Mouse (Mus musculus) megakaryocyte-erythroid progenitor cell, adult 5-6 weeks (primary cell): Measurements from ENCODE around the gene Tbxas1. TPM values are rescaled to one million over a fixed set of nuclear protein-coding genes. Genes with fewer than 3 reads are reported as not detected.

Experiments
- ATAC-seq: replicated peaks from 2 replicates; pipeline ENCODE4 v1.8.0; 2016; ENCODE audit warnings: mild to moderate bottlenecking, inconsistent platforms; ENCODE audit not compliant: severe bottlenecking, poor library complexity, low FRiP score, low TSS enrichment
- total RNA-seq, 2 experiments: library from RNA; stranded (forward) in 1 of 2; stranded (reverse) in 1 of 2; fragments of 200-1000, 215-1000 nt in 1 of 2; fragments of >200 nt in 1 of 2; fragmentation: Nextera tagmentation in 1 of 2; gene quantifications; 2 replicates each; pipeline ENCODE4 v1.2.3; 2014 to 2017

The Tbxas1 gene
- total RNA-seq, 2 experiments from 2014 or later, result 1.6 to 2.5 TPM

DNA sequence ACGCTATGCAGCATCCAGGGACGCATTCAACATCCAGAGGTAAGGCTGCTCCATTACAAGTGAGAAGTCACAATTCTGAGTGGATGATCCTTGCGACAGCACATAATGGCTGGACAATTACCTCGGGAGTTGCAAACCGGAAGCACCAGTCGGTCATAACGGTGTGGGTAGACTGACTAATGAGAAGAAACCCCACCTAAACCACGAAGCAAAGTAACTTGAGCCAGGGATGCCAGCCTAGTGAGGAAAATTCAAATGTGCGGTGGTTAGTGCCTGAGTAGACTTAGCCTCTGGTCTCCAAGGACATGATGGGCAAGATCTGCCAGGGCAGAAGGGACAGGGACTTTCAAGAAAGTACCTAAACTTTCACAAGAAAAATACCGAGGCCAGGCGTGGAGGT is 142.7 kb downstream of the Tbxas1 start:
- no peak for ATAC-seq

DNA sequence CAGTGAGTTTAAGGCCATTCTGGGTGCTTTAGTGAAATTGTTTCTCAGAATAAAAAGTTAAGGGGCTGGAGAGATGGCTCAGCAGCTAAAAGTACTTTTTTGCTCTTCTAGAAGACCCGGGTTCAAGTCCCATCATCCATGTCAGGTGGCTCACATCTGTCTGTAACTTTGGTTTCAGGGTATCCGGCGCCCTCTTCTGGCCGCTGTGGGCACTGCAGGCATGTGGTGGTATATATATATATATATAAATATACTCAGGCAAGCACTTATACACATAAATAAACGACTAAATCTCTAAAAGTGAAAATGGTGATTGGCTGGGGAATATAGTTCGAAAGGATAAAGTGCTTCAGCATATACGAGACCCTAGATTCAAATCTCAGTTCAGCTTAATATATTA is 143.6 kb downstream of the Tbxas1 start:
- no peak for ATAC-seq

DNA sequence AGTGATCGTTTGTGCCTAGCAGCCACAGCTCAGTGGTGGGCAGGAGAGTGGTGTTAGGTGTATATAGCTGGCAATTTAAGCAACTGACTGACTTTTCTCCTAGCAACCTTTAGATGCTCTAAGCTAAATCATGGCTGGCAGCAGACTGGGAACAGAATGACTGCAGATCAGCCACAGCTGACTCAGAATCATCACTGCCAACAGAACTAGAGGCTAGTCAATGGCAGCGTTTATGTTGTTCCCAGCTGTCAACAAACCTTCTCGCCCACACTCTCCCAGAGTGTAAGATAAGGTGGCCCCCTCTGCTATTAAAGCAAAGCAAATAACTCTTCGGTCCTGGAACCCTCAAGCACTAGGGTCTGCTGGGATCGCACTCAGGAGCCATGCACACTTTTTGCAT is 144.0 kb downstream of the Tbxas1 start:
- no peak for ATAC-seq

DNA sequence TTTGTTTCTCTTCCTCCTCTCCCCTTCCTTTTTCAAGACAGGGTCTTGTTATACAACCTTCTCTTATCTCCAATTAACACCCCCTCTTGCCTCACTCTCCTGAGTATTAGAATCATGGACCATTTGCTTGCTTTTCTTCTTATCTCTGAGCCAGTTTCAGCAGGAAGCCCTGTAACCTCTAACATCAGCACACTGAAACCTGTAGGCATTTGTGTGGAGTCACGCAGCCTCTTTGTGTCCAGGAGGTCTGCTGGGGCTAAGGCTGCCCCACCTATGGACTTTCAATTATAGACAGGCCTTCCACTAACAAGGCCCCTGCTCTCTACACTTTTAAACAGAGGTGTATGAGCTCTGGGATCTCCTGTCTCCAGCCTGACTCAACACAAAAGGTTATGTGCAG is 146.7 kb downstream of the Tbxas1 start:
- ATAC-seq, result peak; percentile 44

DNA sequence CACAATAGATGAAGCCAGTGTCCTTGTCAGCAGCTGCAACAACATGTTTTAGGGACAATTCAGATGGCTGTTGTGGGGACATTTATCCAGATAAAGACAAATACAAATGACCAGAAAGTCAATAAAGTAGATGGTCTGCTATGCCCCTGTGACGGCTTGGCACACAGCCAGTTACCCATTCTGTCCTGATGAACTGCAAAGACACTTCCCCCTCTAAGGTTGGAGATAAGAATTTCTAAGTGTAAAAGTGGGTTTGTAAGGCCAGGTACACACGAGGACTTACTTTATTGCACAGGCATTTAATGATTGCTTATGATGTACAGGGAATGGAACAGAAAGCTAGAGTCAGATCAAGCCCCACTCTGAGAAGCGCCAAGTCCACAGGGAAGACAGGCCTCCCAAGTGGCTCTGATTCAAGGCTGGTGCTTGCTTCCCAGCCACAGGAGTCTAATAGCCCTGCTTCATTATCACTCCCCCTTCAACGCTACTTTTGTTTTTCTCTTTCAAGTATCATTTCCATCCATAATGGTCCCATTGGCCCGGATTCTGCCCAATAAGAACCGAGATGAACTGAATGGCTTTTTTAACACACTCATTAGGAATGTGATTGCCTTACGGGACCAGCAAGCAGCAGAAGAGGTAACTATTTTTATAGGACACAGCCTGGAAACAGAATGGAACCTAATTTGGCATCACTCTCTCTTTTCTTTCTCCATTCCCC is 147.4 kb downstream of the Tbxas1 start:
- no peak for ATAC-seq

DNA sequence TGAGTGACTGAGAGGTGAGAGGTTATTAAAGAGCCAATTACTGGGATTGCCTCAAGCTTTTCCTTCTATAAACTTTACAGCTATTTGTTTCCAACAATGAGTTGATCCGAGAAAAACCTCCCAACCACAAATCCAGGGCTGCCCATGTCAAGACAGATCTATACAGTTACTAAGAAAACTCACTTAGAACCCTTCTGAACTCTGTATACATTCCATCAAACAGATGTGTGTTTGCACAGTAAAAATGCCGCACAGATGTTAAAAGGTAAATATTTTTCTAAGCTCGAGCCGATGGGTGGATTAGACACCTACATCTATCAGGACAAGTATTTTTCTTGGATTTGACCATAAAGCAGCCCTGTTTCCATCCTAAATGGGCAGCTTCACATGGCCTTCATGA is 149.4 kb downstream of the Tbxas1 start:
- no peak for ATAC-seq

DNA sequence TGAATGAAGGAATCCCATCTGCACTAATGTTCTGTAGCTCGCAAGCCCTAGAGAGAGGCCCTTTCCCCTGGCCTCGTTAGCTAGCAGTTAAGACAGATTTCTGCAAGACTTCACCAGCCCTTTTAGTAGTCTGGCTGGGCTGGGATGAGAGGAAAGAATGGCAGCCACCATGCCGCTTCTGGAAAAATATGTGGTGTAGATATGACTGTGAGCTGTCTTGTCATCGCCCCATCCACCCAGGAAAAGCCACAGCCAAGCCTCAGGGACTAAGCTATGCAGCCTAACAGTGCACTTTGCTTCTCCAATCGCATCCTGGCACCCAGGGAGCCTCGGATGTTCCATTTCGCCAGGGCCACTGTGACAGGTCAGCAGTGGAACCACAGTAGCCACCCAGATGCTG is 149.8 kb downstream of the Tbxas1 start:
- ATAC-seq, result no peak

DNA sequence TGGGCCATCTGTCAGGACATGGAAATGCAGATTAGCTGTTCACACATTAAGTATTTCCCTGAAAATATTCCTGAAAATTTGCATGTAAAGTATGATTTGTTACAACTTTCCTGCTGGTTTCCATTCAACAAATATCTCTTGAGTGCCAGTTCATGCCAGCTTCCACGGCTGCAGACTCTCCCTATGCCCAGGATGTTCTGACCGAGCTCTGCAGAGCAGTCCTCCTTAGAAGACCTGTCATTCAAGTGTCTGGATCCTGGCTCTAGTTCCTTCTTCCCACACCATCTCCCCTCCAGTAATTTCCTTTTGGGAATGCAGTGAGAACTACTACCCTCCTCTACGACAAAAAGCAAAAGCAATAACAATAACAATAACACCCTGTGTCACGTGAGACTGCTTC is 155.5 kb downstream of the Tbxas1 start:
- no peak for ATAC-seq

DNA sequence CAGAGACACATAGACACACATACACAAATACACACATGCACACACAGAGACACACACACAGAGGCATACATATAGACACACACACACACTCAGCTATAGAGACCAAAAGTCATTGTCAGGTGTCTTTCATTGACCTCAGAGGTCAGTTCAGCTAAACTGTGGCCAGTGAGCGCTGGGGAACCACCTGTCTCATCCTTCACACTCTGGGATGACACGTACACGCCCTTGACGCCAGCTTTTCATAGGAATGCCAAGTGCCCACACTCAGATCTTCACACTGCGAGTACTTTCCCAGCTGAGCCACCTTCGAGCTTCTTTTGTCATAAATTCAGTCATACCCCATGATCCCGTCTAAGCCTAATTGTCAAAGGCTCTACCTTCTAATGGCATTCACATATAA is 158.5 kb downstream of the Tbxas1 start:
- no peak for ATAC-seq

DNA sequence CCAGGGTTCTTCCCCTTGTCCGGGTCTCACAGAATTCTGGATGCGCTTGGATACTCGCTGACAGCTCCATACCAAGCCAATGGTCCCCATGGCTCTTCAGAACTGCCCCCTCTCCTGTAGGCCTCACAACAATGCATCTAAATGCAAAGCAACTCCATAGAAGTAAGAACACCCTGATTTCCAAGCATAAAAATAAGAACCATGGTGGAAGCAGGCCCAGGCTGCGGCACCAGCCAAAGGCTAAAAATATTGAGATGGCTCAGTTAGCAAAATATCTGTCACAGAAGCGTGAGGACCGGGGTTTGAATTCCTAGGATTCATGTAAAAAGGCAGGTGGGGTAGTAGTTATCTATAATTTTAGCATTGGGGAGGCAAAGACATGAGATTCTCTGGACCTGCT is 159.8 kb downstream of the Tbxas1 start:
- ATAC-seq, result no peak

DNA sequence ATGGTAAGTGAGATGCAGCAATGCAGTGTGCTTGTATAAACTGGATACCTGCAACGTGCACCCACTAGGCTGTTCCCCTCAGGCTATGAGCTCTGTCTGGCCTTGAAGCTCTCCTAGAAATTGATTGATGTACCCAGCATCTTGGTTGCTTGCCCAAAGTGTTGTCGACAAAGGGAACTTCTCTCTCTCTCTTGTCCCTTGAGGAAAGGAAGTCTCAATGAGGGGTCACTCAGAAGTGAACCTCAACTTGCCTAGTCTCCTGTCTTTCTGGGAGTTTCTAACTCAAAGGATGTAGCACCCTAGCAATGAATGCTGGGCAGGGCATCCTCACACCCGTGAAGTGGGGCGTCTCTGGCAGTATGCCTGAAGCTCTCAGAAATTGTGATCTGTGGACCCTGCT is 161.0 kb downstream of the Tbxas1 start:
- no peak for ATAC-seq

DNA sequence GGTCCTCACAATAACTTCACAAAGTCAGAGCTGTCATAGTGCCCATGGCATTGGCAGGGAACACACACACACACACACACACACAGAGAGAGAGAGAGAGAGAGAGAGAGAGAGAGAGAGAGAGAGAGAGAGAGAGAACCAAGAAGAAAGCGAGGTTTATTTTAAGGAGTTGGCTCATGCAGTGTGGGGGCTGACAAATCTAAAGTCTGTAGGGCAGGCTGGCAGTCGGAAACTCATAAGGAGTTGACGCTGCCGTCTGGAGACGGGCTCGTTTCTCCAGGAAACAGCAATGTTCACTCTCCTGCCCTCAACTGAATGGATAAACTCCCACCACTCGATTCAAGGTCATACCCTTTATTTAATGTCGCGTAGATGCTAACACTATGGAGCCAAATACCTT is 165.2 kb downstream of the Tbxas1 start:
- ATAC-seq, result no peak

DNA sequence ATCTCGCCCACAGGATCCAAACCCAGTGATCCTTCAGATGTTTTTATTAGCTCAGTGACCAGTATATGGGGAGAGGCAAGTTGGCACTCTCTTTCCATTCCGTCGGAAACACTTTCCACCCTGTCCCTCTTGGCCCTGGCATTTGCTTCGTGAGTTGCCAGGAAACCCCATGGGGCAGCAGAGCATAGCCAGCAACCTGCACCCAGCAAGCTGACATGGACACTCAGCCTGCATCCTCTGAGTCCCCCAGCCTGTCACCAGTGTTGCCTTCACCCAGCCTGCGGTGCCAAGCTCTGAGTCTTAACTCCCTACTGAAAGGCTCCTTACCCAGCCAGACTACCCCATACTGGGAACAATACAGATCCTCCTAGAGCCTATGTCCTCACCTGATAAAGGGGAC is 173.9 kb downstream of the Tbxas1 start:
- ATAC-seq, result no peak

DNA sequence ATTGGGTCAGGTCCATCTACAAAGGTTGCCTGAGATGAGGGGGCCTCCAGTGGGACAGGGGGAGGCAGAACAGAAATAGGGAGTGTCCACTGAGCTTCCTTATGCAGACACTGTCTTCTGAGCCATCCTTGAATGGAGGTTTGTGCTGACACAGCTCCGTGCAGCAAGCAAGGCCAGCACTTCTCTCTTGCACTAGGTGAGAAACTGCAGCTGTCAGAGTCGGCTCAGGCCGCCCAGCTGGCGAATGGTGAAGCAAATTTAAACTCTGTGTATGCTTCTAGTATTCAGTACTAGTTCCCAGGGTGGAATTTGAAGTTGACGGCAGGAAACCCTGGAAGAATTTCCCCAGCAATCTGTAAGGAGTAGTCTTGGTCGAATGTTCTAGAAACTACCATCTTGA is 175.6 kb downstream of the Tbxas1 start:
- ATAC-seq, result no peak

DNA sequence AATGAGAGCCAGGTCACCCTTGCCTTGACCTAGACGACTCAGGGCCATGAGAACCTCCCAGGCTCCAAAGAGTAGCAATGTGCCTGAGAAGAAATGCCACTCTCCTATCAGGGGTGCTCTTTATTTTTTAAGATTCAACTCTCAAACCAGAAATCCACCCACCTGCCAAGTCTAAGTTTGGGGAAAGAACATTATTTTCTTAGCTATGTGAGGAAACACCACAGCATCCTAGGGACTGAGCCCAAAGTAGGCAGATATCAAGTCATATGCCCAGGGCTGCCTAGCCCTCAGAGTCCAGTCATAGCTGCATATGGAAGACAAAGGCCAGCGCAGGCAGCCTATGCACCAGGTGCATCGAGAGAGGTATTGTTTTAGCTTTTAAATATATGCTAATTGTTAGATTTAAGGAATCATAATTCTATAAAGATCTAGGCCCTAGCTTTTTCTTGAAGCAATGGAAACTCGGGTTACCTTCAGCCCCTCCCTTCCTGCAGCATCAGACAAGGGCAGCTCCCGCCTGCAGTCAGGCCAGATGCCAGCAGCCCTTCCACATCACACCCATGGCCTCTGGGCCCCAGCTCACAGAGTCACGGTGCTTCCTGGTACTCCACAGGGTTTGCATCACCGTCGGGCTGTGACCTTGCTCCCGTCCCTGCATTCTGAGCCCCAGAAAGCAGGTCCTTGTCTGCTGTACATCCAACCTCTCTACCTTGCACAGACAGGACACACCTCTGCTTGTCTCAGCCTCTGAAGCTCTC is 176.8 kb downstream of the Tbxas1 start:
- ATAC-seq, result peak; percentile 51; the same call in 1 of the 2 replicates

DNA sequence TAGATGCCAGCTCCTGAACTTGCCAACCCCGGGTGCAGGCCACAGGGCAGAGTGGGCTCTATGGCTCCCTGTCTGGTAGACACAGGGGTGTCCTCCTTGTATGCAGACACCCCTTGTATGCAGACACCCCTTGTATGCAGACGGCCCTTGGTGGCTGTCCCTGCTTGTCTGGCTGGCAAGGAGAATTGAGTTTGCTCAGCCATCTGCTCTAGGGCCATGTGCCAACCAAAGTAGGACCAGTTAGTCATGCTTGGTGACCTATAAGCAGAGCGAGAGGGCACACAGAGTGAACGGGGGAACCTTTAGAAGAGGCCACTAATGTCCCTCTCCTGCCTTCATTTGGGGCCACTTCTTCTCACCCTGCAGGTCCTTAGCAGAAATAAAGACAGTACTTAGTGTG is 177.4 kb downstream of the Tbxas1 start:
- no peak for ATAC-seq

DNA sequence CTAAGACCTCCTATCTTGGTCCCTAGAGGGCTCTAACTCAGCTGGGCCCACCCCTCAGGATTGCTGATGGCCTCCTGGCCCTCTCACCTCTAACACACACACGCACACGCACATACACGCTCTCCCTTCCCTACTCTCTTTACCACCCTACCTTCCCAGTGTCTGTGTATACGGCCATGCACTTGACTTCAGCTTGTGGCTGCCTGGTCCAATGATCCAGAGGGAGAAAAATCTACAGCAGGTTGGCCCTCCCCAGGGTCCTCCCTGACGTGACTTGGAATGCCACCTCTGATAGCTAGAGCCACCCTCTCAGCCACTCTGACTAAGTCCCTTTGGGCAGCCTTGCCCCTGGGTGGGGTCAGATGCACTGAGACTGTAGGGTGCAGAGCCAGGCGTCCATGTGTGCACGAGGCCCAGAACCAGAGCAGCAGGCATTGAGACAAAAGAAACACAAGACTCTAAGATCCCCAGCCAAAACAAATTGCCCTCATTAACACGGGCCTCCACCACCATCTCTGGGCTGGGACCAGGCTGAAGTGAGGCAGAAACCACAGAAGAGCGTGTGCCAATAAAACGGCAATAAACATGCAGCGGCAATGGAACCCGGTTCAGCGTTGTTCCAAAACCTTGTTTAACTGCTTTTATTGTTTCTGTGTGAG is 179.1 kb downstream of the Tbxas1 start:
- no peak for ATAC-seq

DNA sequence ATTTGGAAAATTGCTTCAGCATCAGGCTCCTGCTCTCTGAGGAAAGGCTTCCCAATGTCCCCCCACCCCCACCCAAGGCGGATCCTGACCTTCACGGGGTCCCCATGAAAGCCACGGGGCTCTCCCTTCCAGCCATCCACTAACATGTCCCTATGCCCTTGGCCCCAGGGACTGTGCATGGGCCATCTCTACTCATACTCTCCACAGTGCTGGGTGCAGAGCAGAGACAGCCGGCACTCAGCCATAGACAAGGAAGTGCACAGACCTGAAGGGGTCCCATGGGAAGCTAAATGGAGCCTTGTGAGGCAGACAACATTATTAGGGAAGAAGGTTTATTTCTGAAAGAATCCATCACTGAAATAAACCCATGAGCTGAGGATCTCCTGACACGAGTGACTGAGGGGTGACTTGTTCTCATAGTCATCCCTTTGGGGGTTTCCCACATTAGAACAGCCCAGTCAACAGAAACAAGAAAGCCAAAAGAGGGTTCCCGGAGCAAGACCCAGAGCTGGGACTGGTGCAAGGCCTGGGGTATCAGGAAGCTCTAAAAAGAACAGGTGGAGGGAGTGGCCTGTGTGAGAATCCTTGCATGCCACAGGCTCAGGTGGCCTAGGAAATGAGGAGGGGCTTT is 179.8 kb downstream of the Tbxas1 start:
- ATAC-seq, result no peak

DNA sequence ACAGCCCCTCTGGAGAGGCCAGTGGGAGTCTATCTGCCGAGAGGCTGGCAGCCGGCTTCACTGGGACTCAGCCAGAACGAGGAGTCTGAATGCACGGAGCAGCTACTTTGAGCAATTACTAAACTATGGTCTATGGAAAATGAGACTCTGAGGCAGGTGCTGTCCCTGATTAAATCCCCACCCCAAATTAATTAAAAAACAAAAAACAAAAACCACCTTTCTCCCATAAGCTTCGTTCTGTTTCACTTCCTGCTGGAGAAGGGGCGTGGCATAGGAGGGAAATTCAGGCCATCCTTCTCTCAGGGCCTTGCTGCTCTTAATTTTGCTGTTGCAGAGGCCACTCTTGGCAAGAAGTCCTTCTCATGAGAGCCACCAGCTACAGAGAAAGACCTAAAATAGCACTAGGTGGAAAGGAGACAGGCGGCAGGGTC is 180.6 kb downstream of the Tbxas1 start:
- ATAC-seq, result no peak

DNA sequence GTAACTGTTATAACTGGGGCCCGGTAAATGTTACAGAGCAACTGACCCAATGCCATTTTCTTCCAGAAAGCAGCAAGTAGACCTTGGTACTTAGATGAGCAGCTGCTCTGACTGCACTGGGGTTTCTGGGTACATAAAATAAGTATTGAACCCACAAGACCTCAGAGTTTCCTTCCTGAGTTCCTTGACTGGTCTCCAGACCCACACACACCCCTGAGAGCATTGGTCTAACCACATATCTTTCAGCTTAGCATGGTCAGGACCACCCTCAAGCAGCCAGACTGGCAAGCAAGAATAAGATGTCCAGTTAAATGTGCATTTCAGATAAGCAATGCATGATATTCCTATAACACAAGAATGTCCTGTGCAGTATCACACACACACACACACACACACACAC is 182.0 kb downstream of the Tbxas1 start:
- ATAC-seq, result no peak
